Mouse (Mus musculus) liver, embryonic 15.5 days (tissue): Measurements from ENCODE around the gene Gm49394. TPM values are rescaled to one million over a fixed set of nuclear protein-coding genes. Genes with fewer than 3 reads are reported as not detected.

Experiments used
- ATAC-seq: fragments of 200-750 bp; cut with Nextera tagmentation; 2 replicates; pipeline ENCODE4 v1.8.0; 2017; ENCODE audit warnings: moderate number of reproducible peaks, mild to moderate bottlenecking, moderate library complexity; ENCODE audit not compliant: insufficient read depth
- H3K27ac ChIP-seq: fragments of 300-500 bp; sonication (generic); replicated peaks from 2 replicates; pipeline ENCODE4 v1.5.1; 2015; ENCODE audit warnings: mild to moderate bottlenecking, inconsistent platforms
- H3K27me3 ChIP-seq: fragments of 300-500 bp; sonication (generic); 2 replicates; pipeline ENCODE4 v1.6.1; 2015; ENCODE audit warnings: mild to moderate bottlenecking, inconsistent platforms
- H3K36me3 ChIP-seq: fragments of 300-500 bp; sonication (generic); replicated peaks from 2 replicates; pipeline ENCODE4 v1.6.1; 2015; ENCODE audit warnings: moderate library complexity, mild to moderate bottlenecking, inconsistent platforms
- H3K4me1 ChIP-seq: fragments of 300-500 bp; sonication (generic); replicated peaks from 2 replicates; pipeline ENCODE4 v1.6.1; 2015; ENCODE audit warnings: inconsistent platforms
- H3K4me2 ChIP-seq: fragments of 300-500 bp; sonication (generic); 2 replicates; pipeline ENCODE4 v1.6.1; 2015; ENCODE audit warnings: moderate library complexity, mild to moderate bottlenecking, inconsistent platforms
- H3K4me3 ChIP-seq: fragments of 300-500 bp; sonication (generic); replicated peaks from 2 replicates; pipeline ENCODE4 v1.5.1; 2015; ENCODE audit warnings: mild to moderate bottlenecking, inconsistent platforms
- H3K9ac ChIP-seq: fragments of 300-500 bp; sonication (generic); 2 replicates; pipeline ENCODE4 v1.6.1; 2015; ENCODE audit warnings: moderate library complexity, mild to moderate bottlenecking, inconsistent platforms
- H3K9me3 ChIP-seq: fragments of 300-500 bp; sonication (generic); replicated peaks from 2 replicates; pipeline ENCODE4 v1.6.1; 2016; ENCODE audit warnings: inconsistent platforms
- WGBS: fragments of 180-500 bp; shearing (Covaris S2); methylation state at CpG from one replicate; pipeline ENCODE4 v1.1.7; 2015; ENCODE audit warnings: mixed read lengths; ENCODE audit not compliant: insufficient replicate concordance; 5-methylcytosine and 5-hydroxymethylcytosine counted together
- polyA plus RNA-seq: library from polyadenylated mRNA; unstranded; fragments of >200 nt; fragmentation: Nextera tagmentation; extraction: Ambion mirVana; gene quantifications from 2 replicates; pipeline ENCODE4 v1.2.1, GENCODE M21; 2015

Gm49394 gene
- polyA plus RNA-seq = 0.08 TPM in 1 of 2 replicates, not detected in the other

DNA sequence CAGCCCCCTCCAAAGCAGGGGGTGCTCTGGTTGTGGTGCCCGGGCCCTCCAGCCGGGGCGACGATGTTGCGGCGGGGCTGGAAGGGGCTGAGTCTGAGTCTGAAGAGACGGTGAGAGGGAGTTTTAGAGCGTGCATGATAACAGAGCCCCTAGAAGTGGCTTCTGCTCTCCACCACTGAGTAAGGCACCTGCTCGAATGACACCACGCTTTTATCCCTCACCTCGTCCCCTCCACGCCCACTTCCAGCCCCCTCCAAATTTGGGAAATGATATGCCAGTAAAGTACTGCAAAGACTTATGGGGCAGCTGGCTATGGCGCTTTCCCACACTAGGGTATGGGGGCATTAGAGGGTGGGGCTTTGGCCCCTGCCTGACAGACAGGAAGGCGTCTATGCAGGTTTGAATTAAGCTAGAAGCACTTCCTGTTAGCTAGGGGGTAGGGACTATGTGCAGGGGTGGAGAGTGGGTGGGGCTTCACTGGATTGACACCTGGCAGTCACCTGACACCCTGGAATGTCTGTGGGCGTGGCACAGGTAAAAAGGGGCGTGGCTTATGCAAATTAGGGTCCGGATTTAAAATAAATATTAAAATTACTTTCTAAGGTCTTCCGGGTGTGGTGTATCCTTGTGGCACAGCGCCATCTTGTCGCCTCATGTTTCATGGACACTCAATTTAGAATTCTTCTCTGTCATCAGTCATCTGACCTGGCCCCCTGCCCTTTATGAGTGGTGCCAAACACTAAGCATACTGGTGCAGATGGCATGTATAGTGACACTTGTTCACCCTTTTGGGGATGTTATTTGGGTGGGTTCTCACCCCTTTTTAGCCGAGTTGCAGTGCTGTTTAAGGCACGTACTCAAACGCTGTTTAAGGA, at the start of gene Gm49394:
Gene Gm49394, minus strand, starts transcription at position 192 of the 875 bp plus-strand sequence.
- no peak within 1 kb of the TSS for H3K27ac ChIP-seq
- ATAC-seq = no peak

DNA sequence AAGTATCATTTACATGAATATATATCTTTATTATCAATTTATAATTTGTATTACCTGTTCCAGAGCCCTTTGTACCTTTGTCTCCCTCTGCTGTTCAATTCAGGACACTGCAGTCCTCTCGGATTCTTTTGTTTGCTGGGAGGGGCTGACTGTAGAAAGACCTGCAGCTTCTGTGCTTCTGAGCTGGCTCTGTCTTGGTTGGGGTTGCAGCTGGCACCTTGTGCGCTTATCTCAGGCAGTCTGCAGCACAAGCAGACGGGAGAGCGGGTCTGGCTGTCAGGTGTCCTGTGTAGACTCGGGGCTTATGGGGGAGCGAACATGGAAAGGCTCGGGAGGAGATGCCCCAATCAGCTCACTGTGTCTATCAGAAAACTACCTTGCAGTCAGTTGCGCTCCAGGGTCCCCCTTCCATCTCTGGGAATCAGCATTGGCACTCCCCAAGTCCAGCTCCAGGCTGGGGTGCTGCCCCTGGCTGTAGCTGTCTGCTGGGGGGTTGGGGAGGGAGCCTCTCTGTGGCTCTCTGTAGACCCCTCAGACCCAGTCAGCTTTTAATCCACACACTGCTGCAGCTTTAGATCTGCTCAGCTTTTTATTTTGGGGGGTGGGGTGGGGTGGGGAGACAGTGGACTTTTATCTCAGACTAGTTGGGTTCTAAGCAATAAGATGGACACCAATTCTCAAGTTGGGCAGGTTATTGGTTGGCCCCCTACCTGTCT, 45.2 kb upstream of the Gm49394 start:
- no peak overlapping the region for H3K4me3 ChIP-seq
- no peaks in the 10 kb centered on the region for H3K36me3 ChIP-seq
- no peaks in the 10 kb centered on the region for H3K9me3 ChIP-seq
- 13% methylated on average over 8 of the region's 8 CpGs for WGBS
- H3K27me3 ChIP-seq = peaks cover 4% of the 10 kb centered on the region; the same call in 1 of the 2 replicates
- no peaks in the 10 kb centered on the region for H3K4me1 ChIP-seq
- no peak overlapping the region for H3K27ac ChIP-seq
- no peak overlapping the region for H3K9ac ChIP-seq
- ATAC-seq = no peak
- no peak overlapping the region for H3K4me2 ChIP-seq

More for the DNA sequence above, at the start of gene Gm49394:
- Histone ChIP-seq H3K4me3 (no peak within 1 kb of the TSS), H3K27me3 (peaks cover 22% of the 10 kb centered on the region), H3K9me3 (peaks cover 11% of the 10 kb centered on the region), H3K4me1 (no peaks in the 10 kb centered on the region), H3K36me3 (no peaks in the 10 kb centered on the region), H3K4me2 (no peak within 1 kb of the TSS), H3K9ac (no peak within 1 kb of the TSS)
- 76% methylated on average over 23 of the region's 23 CpGs for WGBS

DNA sequence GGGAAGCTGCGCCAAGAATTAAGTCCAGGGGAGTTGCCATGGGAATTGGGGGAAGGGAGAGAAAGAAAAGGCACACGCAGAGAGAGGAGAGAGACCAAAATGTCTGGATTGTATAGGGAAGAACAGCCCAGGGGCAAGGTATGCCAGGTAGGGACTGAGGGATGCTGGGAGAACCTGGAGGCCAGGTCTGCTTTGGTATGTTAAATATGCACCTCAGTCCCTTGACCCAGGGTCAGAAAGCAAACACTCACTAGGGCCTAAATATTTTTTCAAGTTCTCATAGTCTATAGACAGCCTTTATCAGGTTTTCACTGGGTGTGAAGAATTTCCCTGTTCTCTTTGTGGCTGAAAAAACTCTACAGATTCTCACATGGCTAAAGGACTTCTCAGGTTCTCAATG, 37.1 kb upstream of the Gm49394 start:
- H3K4me2 ChIP-seq = no peak overlapping the region
- no peaks in the 10 kb centered on the region for H3K9me3 ChIP-seq
- H3K27me3 ChIP-seq = no peaks in the 10 kb centered on the region
- no peak overlapping the region for H3K27ac ChIP-seq
- H3K36me3 ChIP-seq = no peaks in the 10 kb centered on the region
- no peak for ATAC-seq
- 59% methylated on average over 2 of the region's 2 CpGs for WGBS
- no peak overlapping the region for H3K4me3 ChIP-seq
- H3K9ac ChIP-seq = no peak overlapping the region
- no peaks in the 10 kb centered on the region for H3K4me1 ChIP-seq

DNA sequence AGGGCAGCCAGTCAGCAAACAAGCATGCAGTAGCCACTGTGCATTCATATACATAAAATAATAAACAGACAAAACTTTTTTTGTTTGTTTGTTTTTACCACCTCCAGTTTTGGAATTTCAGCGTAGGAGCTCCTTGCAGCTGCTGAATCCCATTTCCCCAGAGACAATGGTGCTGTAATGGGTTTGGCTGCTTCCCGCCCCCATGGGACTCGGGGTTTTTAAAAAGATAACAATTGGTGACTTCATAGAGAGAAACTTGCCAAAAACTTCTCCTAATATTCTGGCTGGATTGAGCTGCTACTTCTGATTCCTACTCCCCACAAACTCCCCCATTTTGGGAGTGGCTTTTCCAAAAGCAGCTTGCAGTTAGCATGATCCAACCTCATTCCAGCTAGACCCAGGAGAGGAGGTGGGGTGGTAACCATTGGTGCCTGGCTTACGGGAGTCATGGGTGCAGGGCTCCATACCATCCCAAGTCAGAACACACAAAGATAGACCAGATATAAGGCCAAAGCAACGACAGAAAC, 29.7 kb upstream of the Gm49394 start:
- ATAC-seq = no peak
- WGBS = 52% methylated on average over 5 of the region's 5 CpGs
- Histone ChIP-seq H3K27ac (no peak overlapping the region), H3K9me3 (no peaks in the 10 kb centered on the region), H3K4me2 (no peak overlapping the region), H3K27me3 (no peaks in the 10 kb centered on the region), H3K4me1 (no peaks in the 10 kb centered on the region), H3K9ac (no peak overlapping the region), H3K36me3 (no peaks in the 10 kb centered on the region), H3K4me3 (no peak overlapping the region)

DNA sequence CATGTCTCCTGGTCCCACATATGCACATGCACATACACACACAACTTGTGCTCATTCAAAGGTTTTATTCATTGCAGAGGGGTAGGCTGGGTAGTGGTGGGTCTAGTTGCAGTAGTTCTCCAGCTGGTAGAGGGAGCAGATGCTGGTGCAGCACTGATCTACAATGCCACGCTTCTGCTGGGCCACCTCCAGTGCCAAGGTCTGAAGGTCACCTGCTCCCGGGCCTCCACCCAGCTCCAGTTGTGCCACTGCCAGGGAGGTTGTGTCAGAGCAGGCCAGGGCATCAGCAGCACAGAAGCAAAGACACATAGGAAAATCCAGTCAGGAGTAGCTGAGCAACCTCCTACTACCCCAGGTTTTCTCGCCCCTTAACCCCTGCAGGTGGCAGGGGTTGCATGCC, 8.9 kb upstream of the Gm49394 start:
- Histone ChIP-seq H3K4me3 (no peak overlapping the region), H3K4me1 (no peaks in the 10 kb centered on the region), H3K9me3 (no peaks in the 10 kb centered on the region), H3K27ac (no peak overlapping the region), H3K36me3 (no peaks in the 10 kb centered on the region), H3K9ac (no peak overlapping the region), H3K27me3 (no peaks in the 10 kb centered on the region; the same call in 1 of the 2 replicates), H3K4me2 (no peak overlapping the region)
- ATAC-seq = no peak
- 67% methylated on average over 3 of the region's 3 CpGs for WGBS

DNA sequence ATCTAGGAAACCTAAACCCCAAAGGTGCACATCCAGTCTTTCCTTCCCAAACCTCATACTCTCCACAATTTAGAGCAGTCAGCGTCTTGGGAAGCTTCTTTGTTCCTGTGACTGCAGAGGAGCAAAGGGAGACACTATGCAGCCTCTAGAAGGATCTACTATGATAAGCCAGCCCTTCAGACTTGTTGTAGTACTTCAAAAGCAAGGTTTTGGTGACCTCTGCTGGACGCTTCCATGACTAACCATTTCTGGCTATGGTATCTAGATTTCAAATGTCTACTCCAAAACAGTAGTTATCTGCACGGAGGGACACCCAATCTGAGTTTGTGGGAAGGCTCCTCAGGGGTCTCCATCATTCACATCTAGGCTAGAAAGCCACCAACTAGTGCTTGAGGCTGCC, 5.9 kb upstream of the Gm49394 start:
- 5% methylated on average over 3 of the region's 3 CpGs for WGBS
- no peak for ATAC-seq
- no peak overlapping the region for H3K27ac ChIP-seq
- H3K4me2 ChIP-seq = no peak overlapping the region
- no peaks in the 10 kb centered on the region for H3K4me1 ChIP-seq
- H3K36me3 ChIP-seq = no peaks in the 10 kb centered on the region
- no peak overlapping the region for H3K4me3 ChIP-seq
- H3K27me3 ChIP-seq = no peaks in the 10 kb centered on the region; the same call in 1 of the 2 replicates
- 0 out of 2 replicates have a peak, but pooled peaks cover 4% of the 10 kb centered on the region for H3K9me3 ChIP-seq
- H3K9ac ChIP-seq = no peak overlapping the region

DNA sequence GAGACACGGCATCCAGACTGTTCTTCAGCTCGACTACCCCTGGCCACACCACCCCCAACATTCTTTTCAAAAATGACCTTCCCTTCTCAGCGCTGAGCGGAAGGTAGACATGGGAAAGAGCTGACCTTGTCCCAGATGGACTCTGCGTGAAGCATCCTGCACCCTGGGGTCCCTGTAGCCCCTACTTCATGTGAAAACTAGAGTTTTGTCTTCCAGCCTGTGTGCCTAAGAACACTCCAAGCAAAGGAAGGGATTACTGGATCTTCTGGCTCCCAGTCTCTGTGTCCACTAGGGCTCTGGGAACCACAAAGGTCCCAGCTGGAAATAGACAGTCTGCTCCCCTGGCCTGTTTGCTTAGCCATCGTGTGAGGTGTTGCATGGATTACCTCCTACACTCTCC, 5.4 kb upstream of the Gm49394 start:
- H3K4me1 ChIP-seq = no peaks in the 10 kb centered on the region
- H3K4me2 ChIP-seq = no peak overlapping the region
- peaks cover 7% of the 10 kb centered on the region; the same call in 1 of the 2 replicates for H3K9me3 ChIP-seq
- H3K4me3 ChIP-seq = no peak overlapping the region
- 49% methylated on average over 6 of the region's 6 CpGs for WGBS
- H3K27me3 ChIP-seq = no peaks in the 10 kb centered on the region; the same call in 1 of the 2 replicates
- H3K27ac ChIP-seq = no peak overlapping the region
- no peaks in the 10 kb centered on the region for H3K36me3 ChIP-seq
- no peak for ATAC-seq
- no peak overlapping the region for H3K9ac ChIP-seq

DNA sequence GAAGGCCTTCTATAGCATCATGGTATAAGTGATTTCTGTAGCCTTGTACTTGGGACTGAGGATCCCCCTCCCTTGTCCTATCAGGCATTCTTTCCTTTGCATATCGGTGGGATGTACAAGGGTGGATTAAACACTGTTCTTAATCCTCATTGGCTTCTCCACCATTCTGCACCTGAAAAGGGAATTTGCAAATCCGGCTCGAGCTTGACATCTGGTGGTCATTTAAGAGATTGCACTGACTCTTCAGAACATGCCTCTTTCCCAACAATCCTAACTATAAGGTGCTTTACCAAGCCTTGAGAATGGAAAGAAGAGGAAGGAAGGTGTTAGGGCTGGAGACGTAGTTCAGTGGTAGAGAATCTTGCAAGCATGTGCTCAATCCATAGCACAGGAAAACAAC, 2.4 kb upstream of the Gm49394 start:
- no peak overlapping the region for H3K4me3 ChIP-seq
- H3K9me3 ChIP-seq = peaks cover 11% of the 10 kb centered on the region
- 12% methylated on average over 4 of the region's 4 CpGs for WGBS
- no peak overlapping the region for H3K4me2 ChIP-seq
- H3K27me3 ChIP-seq = peaks cover under 1% of the 10 kb centered on the region; the same call in 1 of the 2 replicates
- H3K36me3 ChIP-seq = no peaks in the 10 kb centered on the region
- no peak overlapping the region for H3K9ac ChIP-seq
- ATAC-seq = no peak
- no peaks in the 10 kb centered on the region for H3K4me1 ChIP-seq
- no peak overlapping the region for H3K27ac ChIP-seq

DNA sequence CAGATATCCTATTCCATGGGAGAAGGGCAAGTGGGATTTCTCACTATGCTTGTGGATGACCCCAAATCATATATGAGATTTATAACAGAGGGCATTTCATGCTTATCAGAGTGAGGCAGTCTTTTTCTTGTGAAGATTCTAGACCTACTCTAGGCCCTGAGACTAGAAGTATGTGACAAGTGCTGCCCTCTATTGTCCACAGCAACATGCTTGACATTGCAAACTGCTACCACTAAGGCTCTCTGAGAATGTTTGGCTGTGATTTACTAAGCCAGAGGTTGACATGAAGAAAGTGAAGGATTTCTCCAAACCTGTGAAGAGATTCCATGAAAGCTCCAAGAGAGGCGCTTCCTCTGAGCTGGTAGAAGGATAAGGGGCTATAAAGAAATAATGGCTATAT, 1.3 kb upstream of the Gm49394 start:
- H3K36me3 ChIP-seq = no peaks in the 10 kb centered on the region
- no peak overlapping the region for H3K4me2 ChIP-seq
- no peak for ATAC-seq
- peaks cover 11% of the 10 kb centered on the region for H3K27me3 ChIP-seq
- H3K9ac ChIP-seq = no peak overlapping the region
- 69% methylated on average over 1 of the region's 1 CpGs for WGBS
- H3K4me3 ChIP-seq = no peak overlapping the region
- H3K9me3 ChIP-seq = peaks cover 11% of the 10 kb centered on the region
- no peaks in the 10 kb centered on the region for H3K4me1 ChIP-seq
- no peak overlapping the region for H3K27ac ChIP-seq

DNA sequence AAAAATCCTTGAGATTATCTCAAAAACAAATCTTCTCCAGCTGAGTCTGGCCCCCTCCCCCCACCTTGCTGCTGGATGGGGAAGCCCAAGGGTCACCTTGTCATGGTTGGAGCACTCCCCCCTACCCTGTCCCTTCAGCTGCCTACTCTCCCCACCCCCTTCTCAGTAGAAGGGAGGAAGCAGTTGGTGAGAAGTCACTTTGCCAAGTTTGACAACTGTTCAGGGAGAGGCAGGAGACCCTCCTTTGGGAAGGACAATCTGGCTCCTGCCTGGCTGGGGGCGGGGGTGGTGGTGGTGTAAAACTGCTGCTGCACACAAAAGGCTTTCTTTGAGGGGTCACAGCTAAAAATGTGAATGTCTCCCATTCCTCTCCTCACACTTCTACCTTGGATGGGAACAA, 1.4 kb downstream of the Gm49394 start:
- Histone ChIP-seq H3K4me1 (peaks cover 5% of the 10 kb centered on the region; the same call in 1 of the 2 replicates), H3K27ac (no peak overlapping the region), H3K9ac (no peak overlapping the region), H3K36me3 (no peaks in the 10 kb centered on the region), H3K4me3 (no peak overlapping the region), H3K27me3 (peaks cover 38% of the 10 kb centered on the region), H3K4me2 (no peak overlapping the region), H3K9me3 (peaks cover 11% of the 10 kb centered on the region)
- 78% methylated on average over 1 of the region's 1 CpGs for WGBS
- no peak for ATAC-seq

DNA sequence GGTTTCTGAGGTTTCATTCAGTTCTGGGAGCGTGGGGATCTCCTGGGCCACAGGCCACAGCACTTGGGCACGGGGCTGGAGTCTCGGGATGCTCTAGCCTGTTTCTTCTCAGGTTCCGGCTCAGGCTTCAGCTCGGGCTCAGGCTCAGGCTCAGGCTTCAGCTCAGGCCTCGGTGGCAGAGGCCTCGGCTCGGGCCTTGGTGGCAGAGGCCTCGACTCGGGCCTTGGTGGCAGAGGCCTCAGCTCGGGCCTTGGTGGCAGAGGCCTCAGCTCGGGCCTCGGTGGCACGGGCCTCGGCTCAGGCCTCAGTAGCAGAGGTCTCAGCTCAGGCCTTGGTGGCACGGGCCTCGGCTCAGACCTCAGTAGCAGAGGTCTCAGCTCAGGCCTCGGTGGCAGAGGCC, 2.2 kb downstream of the Gm49394 start:
- 79% methylated on average over 18 of the region's 18 CpGs for WGBS
- Histone ChIP-seq H3K27ac (no peak overlapping the region), H3K27me3 (peaks cover 47% of the 10 kb centered on the region)

More for the DNA sequence above, 2.2 kb downstream of the Gm49394 start:
- no peak for ATAC-seq
- peaks cover 11% of the 10 kb centered on the region for H3K9me3 ChIP-seq
- H3K4me3 ChIP-seq = no peak overlapping the region
- no peaks in the 10 kb centered on the region for H3K36me3 ChIP-seq
- no peak overlapping the region for H3K4me2 ChIP-seq
- no peak overlapping the region for H3K9ac ChIP-seq
- peaks cover 5% of the 10 kb centered on the region; the same call in 1 of the 2 replicates for H3K4me1 ChIP-seq
